Mouse (Mus musculus): ENCODE measurements at regions not wholly inside any gene's neighbourhood (a gene's known extent, or its start where the extent isn't known, plus 50 kb on each side); places are given as distances from the start of the nearest gene placed in this dataset.
A peak's percentile ranks its signal among the peaks of the same experiment; 100 is the strongest.
"Not testable (repeated sequence)": the region's sequence is repeated elsewhere in the genome, so short reads cannot be mapped to it uniquely, and the experiment has no call there.

GRCm38 (mm10) chr12:69524337-69525035, 58.3 kb downstream of the Vcpkmt start:
- no peak for DNase-seq (ENCODE audit: low spot score in 2 of 2)

GRCm38 (mm10) chr12:69519869-69520268, 63.0 kb downstream of the Vcpkmt start:
- no peak for DNase-seq (ENCODE audit: low spot score in 2 of 2)

- DNase-seq (ENCODE audit: low spot score in 2 of 2): no peak
These were observed 63.8 kb downstream of the Vcpkmt start for GRCm38 (mm10) chr12:69519028-69519427.

- DNase-seq (ENCODE audit: low spot score in 2 of 2): no peak
These were observed 65.2 kb downstream of the Vcpkmt start for GRCm38 (mm10) chr12:69517616-69518015.

- DNase-seq (ENCODE audit: low spot score in 2 of 2): no peak
These were observed 66.4 kb downstream of the Vcpkmt start for GRCm38 (mm10) chr12:69516314-69516916.

- no peak for DNase-seq (ENCODE audit: low spot score in 2 of 2)
These were observed 67.0 kb downstream of the Vcpkmt start for GRCm38 (mm10) chr12:69515850-69516249.

GRCm38 (mm10) chr12:69515117-69515516, 67.7 kb downstream of the Vcpkmt start:
- DNase-seq (ENCODE audit: low spot score in 2 of 2): no peak

GRCm38 (mm10) chr12:69513166-69513565, 69.7 kb downstream of the Vcpkmt start:
- DNase-seq (ENCODE audit: low spot score in 2 of 2): no peak

- no peak for DNase-seq (ENCODE audit: low spot score in 2 of 2)
These were observed 72.1 kb downstream of the Vcpkmt start for GRCm38 (mm10) chr12:69510736-69511135.

GRCm38 (mm10) chr12:69509180-69509579, 73.6 kb downstream of the Vcpkmt start:
- not testable (repeated sequence) for DNase-seq (ENCODE audit: low spot score in 2 of 2)

GRCm38 (mm10) chr12:69507906-69508305, 74.9 kb downstream of the Vcpkmt start:
- no peak for DNase-seq (ENCODE audit: low spot score in 2 of 2)

- DNase-seq (ENCODE audit: low spot score in 2 of 2): no peak
These were observed 75.5 kb downstream of the Vcpkmt start for GRCm38 (mm10) chr12:69507333-69507732.

GRCm38 (mm10) chr12:69502706-69503070, 80.1 kb downstream of the Vcpkmt start:
- no peak for DNase-seq (ENCODE audit: low spot score in 2 of 2)

- DNase-seq (ENCODE audit: low spot score in 2 of 2): peak; percentile 59 to 63
These were observed 80.8 kb downstream of the Vcpkmt start for GRCm38 (mm10) chr12:69501783-69502705.

GRCm38 (mm10) chr12:69501346-69501730, 81.5 kb downstream of the Vcpkmt start:
- DNase-seq (ENCODE audit: low spot score in 2 of 2): no peak

GRCm38 (mm10) chr12:69500600-69501345, 82.1 kb downstream of the Vcpkmt start:
- no peak for DNase-seq (ENCODE audit: low spot score in 2 of 2)

- peak; percentile 24 to 45 for DNase-seq (ENCODE audit: low spot score in 2 of 2)
These were observed 85.7 kb downstream of the Vcpkmt start for GRCm38 (mm10) chr12:69497121-69497520.

GRCm38 (mm10) chr12:69496341-69496904, 86.4 kb downstream of the Vcpkmt start:
- no peak for DNase-seq (ENCODE audit: low spot score in 2 of 2)

- DNase-seq (ENCODE audit: low spot score in 2 of 2): no peak
These were observed 87.1 kb downstream of the Vcpkmt start for GRCm38 (mm10) chr12:69495776-69496175.

GRCm38 (mm10) chr12:69494648-69495047, 88.2 kb downstream of the Vcpkmt start:
- DNase-seq (ENCODE audit: low spot score in 2 of 2): no peak

- DNase-seq (ENCODE audit: low spot score in 2 of 2): no peak
These were observed 93.1 kb downstream of the Vcpkmt start for GRCm38 (mm10) chr12:69489686-69490085.

All from left cerebral cortex, adult 18-20 months (tissue).